Mouse (Mus musculus): ENCODE measurements around the gene Olfr1392. TPM values are rescaled to one million over a fixed set of nuclear protein-coding genes. Genes with fewer than 3 reads are reported as not detected.

Gene Olfr1392
- polyA plus RNA-seq, 1 experiment from 2014 or later = not detected

DNA sequence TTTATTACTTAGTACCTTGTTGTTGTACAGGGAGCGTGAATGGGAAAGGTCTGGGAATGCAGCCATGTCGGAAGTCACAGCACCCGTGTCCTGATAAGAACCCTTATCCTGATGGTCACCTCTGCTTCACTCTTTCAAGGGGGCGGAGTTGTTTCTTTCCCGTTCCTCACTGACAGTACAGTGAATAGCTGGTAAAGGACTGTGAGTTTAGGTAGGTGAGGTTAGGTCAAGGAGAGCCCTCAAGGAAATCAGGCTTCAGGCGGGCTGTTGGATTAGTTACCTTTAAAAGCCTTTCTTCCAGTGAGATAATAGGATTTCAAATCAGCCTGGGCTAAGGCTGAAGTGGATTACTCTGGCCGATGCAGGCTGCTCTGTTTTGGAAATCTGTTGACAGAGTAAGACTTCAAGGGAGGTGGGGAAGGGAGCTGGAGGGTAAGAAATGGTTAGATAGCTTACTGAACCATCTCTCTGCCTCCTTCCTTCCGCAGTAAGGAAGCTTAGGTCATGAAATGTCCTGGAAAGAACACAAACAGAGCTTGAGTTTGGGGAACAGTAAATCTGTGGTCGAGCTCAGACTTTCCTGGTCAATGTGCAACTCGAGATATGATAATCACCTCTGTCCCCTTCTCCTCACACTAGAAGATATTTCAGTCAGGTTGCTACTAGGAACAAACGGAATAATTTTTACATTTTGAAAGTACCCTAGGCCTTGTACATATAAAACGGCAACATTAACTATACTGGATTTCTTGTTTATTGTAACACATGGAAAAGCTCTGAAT, 39.3 kb upstream of the Olfr1392 start:
- peaks cover 35% of the 10 kb centered on the region for H3K4me1 ChIP-seq (replicated peaks)

DNA sequence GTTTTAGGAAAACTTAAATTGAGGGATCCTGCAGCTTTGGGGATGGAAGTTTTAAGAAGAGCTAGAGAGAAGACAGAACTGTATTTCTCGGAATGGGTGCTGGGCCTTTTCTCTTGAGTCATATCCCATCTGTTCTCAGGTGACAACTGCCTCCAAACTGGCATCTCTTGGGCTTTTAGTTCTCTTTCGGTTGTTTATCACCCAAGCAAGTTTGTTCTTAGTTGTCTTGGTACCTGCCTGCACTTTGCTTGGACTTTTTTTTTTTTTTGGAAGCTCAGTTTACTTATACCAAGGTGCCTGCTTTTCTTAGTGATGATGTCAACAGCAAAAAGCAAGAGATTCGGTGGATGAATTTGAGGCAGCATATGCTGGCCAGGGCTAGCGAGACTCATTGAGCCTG, 38.6 kb upstream of the Olfr1392 start:
- 78% methylated on average over 4 of the region's 4 CpGs for WGBS
- no peak overlapping the region for H3K9ac ChIP-seq
- H3K4me1 ChIP-seq (replicated peaks) = peaks cover 38% of the 10 kb centered on the region
- H3K9me3 ChIP-seq = no peaks in the 10 kb centered on the region
- no peak for ATAC-seq
- no peak overlapping the region for H3K4me3 ChIP-seq (replicated peaks)
- H3K4me2 ChIP-seq (replicated peaks) = peak overlapping the region; percentile 70
- H3K27ac ChIP-seq = 0 out of 2 replicates have a peak overlapping the region, but pooled peaks have one; percentile 44
- H3K27me3 ChIP-seq (replicated peaks) = no peaks in the 10 kb centered on the region
- no peaks in the 10 kb centered on the region for H3K36me3 ChIP-seq

More for the DNA sequence above, 39.3 kb upstream of the Olfr1392 start:
- Histone ChIP-seq H3K36me3 (no peaks in the 10 kb centered on the region), H3K9ac (no peak overlapping the region), H3K4me3 (replicated peaks) (peak overlapping the region; percentile 29), H3K4me2 (replicated peaks) (peak overlapping the region; percentile 70), H3K27me3 (replicated peaks) (no peaks in the 10 kb centered on the region), H3K27ac (peak overlapping the region; percentile 62), H3K9me3 (no peaks in the 10 kb centered on the region)
- 32% methylated on average over 12 of the region's 12 CpGs for WGBS
- ATAC-seq = no peak

DNA sequence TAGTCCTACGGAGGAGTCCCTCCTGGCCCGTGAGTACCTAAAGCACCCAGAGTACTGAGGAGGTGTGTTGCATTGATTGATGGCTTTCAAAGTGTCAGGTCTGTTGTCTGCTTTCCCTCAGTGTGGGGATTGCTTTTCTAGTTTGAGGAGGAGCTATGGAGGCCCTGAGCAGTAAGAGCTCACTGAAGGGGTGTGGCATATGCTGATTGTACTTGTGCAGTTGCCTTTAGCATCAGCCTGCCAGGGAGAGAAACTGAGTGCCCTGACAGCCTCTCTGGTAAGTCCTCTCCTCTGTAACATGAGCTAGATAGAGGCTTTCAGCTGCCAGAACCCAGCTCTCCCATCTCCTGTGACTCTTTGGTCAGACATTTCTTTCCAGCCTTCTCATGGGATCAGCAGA, 37.8 kb upstream of the Olfr1392 start:
- 24% methylated on average over 2 of the region's 2 CpGs for WGBS
- no peak for ATAC-seq
- Histone ChIP-seq H3K27me3 (replicated peaks) (no peaks in the 10 kb centered on the region), H3K4me2 (replicated peaks) (peak overlapping the region; percentile 70), H3K27ac (peak overlapping the region; percentile 44; the same call in 1 of the 2 replicates), H3K36me3 (no peaks in the 10 kb centered on the region), H3K9ac (no peak overlapping the region), H3K4me1 (replicated peaks) (peaks cover 42% of the 10 kb centered on the region), H3K4me3 (replicated peaks) (no peak overlapping the region), H3K9me3 (no peaks in the 10 kb centered on the region)

DNA sequence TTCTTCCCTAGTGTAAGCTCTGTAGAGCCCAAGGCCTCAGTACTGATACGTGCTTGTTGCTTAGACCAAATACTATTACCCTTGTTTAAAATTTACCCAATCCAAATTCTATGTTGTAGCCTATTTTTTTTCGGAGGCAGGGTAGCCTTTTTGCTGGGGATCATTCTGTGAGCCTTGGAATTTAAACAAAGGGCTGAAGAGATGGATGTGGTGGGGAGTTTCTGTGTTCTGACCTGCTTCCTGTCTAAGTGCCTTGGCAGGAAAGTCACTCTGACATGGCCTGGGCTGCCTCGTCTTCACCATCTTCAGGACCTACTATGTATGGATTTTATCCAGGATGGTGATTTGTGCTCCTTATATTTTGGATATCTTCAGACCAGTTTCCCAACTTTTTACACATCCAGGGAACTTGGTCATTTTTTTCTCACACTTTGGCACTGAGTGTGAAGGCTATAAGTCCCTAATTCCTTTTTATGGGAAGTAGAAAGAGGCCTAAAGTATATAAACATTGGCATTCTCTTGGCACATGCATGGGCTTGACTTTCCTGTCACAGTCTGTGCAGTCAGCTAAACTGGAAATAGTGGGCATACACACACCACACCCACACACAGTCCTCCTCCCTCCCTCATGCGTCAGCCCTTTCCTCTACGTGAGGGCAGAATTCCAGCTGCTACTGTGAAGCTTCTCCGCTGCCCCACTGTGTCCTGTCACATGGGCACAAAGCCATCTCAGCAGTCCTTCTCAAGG, 36.7 kb upstream of the Olfr1392 start:
- peak overlapping the region; percentile 94 for H3K27ac ChIP-seq
- H3K36me3 ChIP-seq = no peaks in the 10 kb centered on the region
- no peak overlapping the region for H3K9ac ChIP-seq
- peaks cover 42% of the 10 kb centered on the region for H3K4me1 ChIP-seq (replicated peaks)
- ATAC-seq = no peak
- 47% methylated on average over 6 of the region's 6 CpGs for WGBS
- H3K4me3 ChIP-seq (replicated peaks) = no peak overlapping the region
- H3K27me3 ChIP-seq (replicated peaks) = no peaks in the 10 kb centered on the region
- no peak overlapping the region for H3K4me2 ChIP-seq (replicated peaks)
- H3K9me3 ChIP-seq = no peaks in the 10 kb centered on the region

DNA sequence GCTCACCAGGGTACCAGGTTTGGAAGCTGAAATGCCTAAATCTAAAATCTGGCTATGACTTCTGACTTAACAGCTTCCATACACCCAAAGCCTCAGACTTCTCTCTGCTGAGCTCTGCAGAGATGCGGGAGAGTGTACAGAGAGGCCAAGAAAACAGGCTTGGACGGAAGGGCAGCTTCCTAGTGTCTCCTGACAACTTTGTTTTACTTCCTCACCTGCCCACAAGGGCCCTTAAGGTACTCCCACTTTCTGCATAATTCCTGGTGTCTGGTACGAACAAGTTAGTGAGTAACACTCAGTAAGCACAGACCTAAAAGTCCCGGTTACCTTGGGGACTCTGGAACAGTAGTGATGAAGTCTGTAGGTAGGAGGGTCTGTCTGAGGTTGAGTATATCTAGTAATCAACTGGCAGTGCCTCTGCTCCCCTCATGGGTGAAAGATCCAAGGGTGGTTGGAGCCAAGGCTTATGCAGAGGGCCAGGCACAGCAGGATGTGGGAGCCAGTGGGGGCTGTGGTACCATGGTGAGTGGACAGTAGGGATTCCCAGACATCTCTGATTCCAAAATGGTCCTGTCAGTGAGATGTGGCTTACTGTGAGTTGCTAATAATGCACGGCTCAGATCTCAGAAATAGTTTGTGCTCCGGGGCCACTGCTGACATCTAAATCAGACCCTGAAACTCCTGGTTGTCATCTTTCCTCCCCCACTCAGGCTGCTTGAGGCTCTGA, 35.9 kb upstream of the Olfr1392 start:
- ATAC-seq = no peak
- peaks cover 42% of the 10 kb centered on the region for H3K4me1 ChIP-seq (replicated peaks)
- H3K27ac ChIP-seq = peak overlapping the region; percentile 94
- no peaks in the 10 kb centered on the region for H3K36me3 ChIP-seq
- no peaks in the 10 kb centered on the region for H3K27me3 ChIP-seq (replicated peaks)
- H3K9me3 ChIP-seq = no peaks in the 10 kb centered on the region
- WGBS = 73% methylated on average over 6 of the region's 6 CpGs
- peak overlapping the region; percentile 82 for H3K4me2 ChIP-seq (replicated peaks)
- H3K4me3 ChIP-seq (replicated peaks) = no peak overlapping the region
- no peak overlapping the region for H3K9ac ChIP-seq

DNA sequence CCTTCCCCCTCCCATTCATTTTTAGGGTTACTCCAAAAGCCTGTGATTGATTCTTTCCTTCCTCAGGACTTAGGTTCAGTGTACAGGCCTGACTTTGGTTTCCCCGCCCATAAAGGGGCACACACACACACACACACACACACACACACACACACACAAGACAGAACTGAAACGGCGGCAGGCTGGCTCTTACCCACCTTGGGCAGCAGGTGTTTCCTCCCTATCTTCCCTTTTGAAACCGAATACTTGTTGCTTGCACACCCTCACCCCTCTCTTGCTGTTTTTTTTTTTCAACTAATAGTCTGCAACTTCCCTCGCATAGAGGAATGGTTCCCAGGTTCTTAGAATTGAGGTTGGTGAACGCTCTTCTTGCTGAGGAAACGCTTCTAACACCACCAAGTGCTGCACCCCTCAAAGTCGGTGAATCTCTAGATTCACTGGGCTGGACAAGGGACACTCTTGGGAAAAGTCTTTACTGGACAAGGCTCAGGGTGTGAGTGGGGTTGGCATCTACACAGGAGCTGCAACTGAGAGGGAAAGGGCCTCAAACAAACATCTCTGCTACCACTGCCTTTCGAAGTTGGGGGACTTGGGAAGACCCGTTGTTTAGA, 35.2 kb upstream of the Olfr1392 start:
- 19% methylated on average over 10 of the region's 10 CpGs for WGBS
- no peaks in the 10 kb centered on the region for H3K9me3 ChIP-seq
- peak overlapping the region; percentile 86 for H3K9ac ChIP-seq
- peaks cover 42% of the 10 kb centered on the region for H3K4me1 ChIP-seq (replicated peaks)
- peak overlapping the region; percentile 70 for H3K4me3 ChIP-seq (replicated peaks)
- H3K4me2 ChIP-seq (replicated peaks) = peak overlapping the region; percentile 82
- ATAC-seq = peak; percentile 14
- H3K27me3 ChIP-seq (replicated peaks) = no peaks in the 10 kb centered on the region
- peak overlapping the region; percentile 94 for H3K27ac ChIP-seq
- 0 out of 2 replicates have a peak, but pooled peaks cover 4% of the 10 kb centered on the region for H3K36me3 ChIP-seq

DNA sequence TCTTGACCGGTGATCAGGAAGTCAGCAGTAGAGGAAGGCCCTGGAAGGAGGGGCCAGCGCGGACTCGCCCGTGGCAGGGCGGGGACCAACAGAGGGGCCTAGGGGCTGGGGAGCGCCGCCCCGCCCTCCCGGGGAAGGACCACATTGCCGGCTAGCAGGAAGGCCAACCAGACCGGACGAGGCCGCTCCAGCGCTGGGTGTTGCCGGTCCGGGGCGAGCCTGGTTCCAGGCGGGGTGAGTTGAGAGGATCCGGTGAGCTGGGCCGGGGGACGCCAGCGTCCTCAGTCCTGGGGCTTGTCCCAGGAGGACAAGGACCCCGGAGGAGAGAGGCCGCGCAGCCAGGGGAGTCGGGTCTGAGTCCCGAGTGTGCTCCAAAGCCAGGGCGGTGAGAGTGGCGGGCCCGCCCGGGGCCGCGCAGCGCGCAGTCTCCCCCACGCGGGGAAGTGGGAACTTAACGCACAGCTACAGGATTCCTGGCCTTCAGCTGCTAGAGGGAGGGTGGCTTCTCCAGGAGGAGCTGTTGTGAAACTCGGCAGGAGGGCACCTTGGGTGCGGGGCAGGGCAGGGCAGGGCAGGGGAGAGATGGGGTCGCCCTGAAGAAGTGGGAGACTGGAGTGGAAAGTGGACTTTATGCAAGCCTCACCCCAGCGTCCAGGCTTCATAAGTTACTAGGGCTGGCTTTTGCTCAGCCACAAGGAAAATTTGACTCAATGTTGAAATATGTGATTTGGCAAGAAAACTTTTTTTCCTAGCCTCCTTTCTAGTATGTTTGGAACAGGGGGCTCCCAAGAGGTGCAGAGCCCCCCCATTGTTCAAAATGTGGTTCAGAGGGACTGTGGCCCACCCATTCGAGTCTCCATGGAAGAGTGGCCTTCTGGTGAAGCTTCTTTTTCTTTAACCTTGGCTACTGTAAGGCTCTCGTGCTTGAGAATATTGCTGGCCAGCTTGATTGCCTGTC, 34.4 kb upstream of the Olfr1392 start:
- 0 out of 2 replicates have a peak, but pooled peaks cover 4% of the 10 kb centered on the region for H3K36me3 ChIP-seq
- peak overlapping the region; percentile 86 for H3K9ac ChIP-seq
- no peaks in the 10 kb centered on the region for H3K27me3 ChIP-seq (replicated peaks)
- H3K4me1 ChIP-seq (replicated peaks) = peaks cover 36% of the 10 kb centered on the region
- peak overlapping the region; percentile 94 for H3K27ac ChIP-seq
- no peaks in the 10 kb centered on the region for H3K9me3 ChIP-seq
- peak; percentile 97 for ATAC-seq
- peak overlapping the region; percentile 82 for H3K4me2 ChIP-seq (replicated peaks)
- WGBS = 1% methylated on average over 44 of the region's 45 CpGs
- H3K4me3 ChIP-seq (replicated peaks) = peak overlapping the region; percentile 70

DNA sequence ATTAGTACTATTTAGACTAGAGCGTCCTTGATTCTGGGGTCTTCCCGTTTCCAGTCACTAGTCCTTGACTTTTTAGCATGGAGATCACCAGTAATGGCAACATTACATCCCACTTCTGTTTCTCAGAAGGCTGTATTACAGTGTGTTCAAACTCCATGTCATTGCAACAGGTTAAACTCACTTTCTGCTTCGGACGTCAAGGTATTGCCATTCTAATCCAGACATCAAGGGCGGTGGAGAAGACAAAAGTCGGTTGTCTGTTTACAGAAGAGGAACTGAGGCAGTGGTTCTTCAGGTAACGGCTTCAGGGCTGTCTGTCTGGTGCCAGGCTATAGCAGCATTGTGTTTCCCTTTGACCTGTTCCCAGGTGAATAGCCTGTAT, 33.7 kb upstream of the Olfr1392 start:
- Histone ChIP-seq H3K4me1 (replicated peaks) (peaks cover 36% of the 10 kb centered on the region), H3K27me3 (replicated peaks) (no peaks in the 10 kb centered on the region), H3K27ac (no peak overlapping the region), H3K9ac (peak overlapping the region; percentile 86), H3K4me3 (replicated peaks) (peak overlapping the region; percentile 70), H3K4me2 (replicated peaks) (peak overlapping the region; percentile 82), H3K9me3 (no peaks in the 10 kb centered on the region), H3K36me3 (0 out of 2 replicates have a peak, but pooled peaks cover 4% of the 10 kb centered on the region)
- ATAC-seq = no peak
- 49% methylated on average over 7 of the region's 7 CpGs for WGBS

DNA sequence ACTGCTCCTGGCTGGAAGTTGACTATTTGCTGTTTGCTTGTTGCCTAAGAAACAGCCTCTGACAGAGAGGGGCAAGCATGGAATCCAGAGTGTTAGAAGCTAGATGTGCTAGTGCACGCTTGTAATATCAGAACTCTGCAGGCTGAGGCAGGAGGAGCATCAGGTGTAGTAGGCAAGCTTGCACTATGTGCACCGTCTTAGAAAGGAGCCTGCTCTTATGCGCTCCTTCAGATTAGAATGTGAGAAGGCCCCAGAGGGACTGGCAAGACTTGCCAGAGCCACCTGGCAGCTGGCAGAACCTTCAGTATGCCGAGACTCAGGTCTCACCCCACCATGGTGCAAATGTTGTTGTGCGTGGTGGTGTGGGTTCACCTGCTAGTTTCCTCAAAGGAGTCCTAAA, 33.0 kb upstream of the Olfr1392 start:
- H3K9ac ChIP-seq = peak overlapping the region; percentile 3; the same call in 1 of the 2 replicates

DNA sequence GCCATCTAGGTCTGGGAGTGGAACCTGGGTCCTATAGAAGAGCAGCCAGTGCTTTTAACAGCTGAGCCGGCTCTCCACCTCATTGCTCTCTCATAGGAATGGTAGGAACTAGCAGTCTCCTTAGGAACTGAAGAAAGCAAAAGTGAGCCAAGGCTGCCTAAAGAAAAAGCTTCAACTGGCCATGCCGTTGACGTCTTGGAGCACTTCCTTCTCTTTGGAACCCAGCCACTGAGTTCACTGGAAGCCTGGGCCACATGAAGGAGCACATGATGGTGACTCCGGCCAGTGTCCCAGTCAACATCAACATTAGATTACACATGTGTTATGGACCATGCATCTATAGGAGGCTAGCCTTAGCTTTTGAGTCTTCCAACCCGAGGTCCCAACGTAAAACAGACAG, 32.0 kb upstream of the Olfr1392 start:
- H3K4me1 ChIP-seq (replicated peaks) = peaks cover 26% of the 10 kb centered on the region
- H3K9ac ChIP-seq = no peak overlapping the region
- H3K9me3 ChIP-seq = no peaks in the 10 kb centered on the region
- no peak overlapping the region for H3K4me2 ChIP-seq (replicated peaks)
- H3K27ac ChIP-seq = no peak overlapping the region
- WGBS = 90% methylated on average over 6 of the region's 6 CpGs
- no peaks in the 10 kb centered on the region for H3K27me3 ChIP-seq (replicated peaks)
- no peak for ATAC-seq
- H3K36me3 ChIP-seq = 0 out of 2 replicates have a peak, but pooled peaks cover 4% of the 10 kb centered on the region
- H3K4me3 ChIP-seq (replicated peaks) = no peak overlapping the region

More for the DNA sequence above, 33.0 kb upstream of the Olfr1392 start:
- WGBS = 89% methylated on average over 5 of the region's 5 CpGs
- no peak for ATAC-seq
- Histone ChIP-seq H3K4me1 (replicated peaks) (peaks cover 31% of the 10 kb centered on the region), H3K27ac (no peak overlapping the region), H3K36me3 (0 out of 2 replicates have a peak, but pooled peaks cover 4% of the 10 kb centered on the region), H3K4me2 (replicated peaks) (peak overlapping the region; percentile 82), H3K4me3 (replicated peaks) (no peak overlapping the region), H3K27me3 (replicated peaks) (no peaks in the 10 kb centered on the region), H3K9me3 (no peaks in the 10 kb centered on the region)

DNA sequence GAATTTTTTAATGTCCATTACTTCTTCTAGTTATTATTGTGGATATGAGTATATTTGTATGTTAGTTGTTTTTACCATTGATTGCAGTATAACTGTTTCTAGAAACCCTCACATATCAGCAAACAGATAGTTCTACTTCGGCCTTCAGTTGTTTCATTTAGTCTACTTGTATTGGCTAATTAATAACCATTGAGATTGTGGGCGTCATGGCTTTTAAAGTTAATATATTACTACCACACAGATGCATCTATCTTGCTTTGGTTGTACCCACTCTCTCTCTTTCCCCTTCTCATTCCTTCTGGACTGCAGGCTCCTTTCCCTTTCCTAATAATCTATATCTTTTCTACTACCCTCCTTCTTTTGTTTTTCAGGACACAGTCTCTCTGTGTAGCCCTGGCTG, 25.8 kb upstream of the Olfr1392 start:
- H3K9me3 ChIP-seq = no peaks in the 10 kb centered on the region
- peaks cover 27% of the 10 kb centered on the region for H3K36me3 ChIP-seq
- no peak overlapping the region for H3K9ac ChIP-seq
- no peak overlapping the region for H3K4me2 ChIP-seq (replicated peaks)
- H3K4me3 ChIP-seq (replicated peaks) = no peak overlapping the region
- H3K4me1 ChIP-seq (replicated peaks) = peaks cover 21% of the 10 kb centered on the region; the same call in 1 of the 2 replicates
- no peak overlapping the region for H3K27ac ChIP-seq
- 60% methylated on average over 2 of the region's 2 CpGs for WGBS
- ATAC-seq = peak; percentile 19; the same call in 1 of the 2 replicates
- no peaks in the 10 kb centered on the region for H3K27me3 ChIP-seq (replicated peaks)
